Mouse (Mus musculus): ENCODE measurements around the gene C130032M10Rik. TPM values are rescaled to one million over a fixed set of nuclear protein-coding genes. Genes with fewer than 3 reads are reported as not detected.

The C130032M10Rik gene
- not detected for polyA plus RNA-seq (2017; shearing (Covaris generic))

DNA sequence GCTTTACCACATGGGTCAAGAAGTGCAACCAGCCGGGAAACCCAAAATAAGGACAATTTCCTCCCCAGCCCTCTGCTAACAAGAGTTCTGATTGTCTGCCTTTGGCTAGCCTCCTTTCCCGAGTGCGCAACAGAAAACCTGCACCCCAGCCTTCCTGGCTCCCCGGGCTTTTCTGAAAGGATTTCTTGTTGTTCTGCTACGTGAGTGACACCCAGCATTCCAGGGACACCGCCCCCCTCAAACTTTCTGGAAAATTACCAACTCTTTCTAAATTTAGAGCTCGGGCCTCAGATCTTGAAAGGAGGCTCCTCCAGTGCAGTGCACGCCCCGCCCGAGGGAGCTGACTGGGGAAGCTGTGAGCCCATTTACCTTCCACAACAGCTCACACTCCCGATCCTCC lies at the start of gene C130032M10Rik:
Gene C130032M10Rik, plus strand, starts transcription at position 334 of the 400 bp plus-strand sequence.

GRCm38 (mm10) chr9:114504816-114505215 lies 10.7 kb upstream of the C130032M10Rik start, which contains the start of gene Ccr4:
Gene Ccr4 (minus strand): TSS chr9:114504916.

GRCm38 (mm10) chr9:114563761-114564606 lies 48.5 kb downstream of the C130032M10Rik start, which contains the start of gene Trim71:
Gene Trim71 (minus strand): TSS chr9:114564369.

Other genes with a start within 250 kb of the C130032M10Rik start
- gene Bcl2a1c, start 185.6 kb upstream of the C130032M10Rik start, polyA plus RNA-seq (2017; shearing (Covaris generic)): 2.1 TPM
- 22.4 TPM for gene Crtap, start 125.0 kb upstream of the C130032M10Rik start, polyA plus RNA-seq (2017; shearing (Covaris generic))
- 44.5 TPM for gene Glb1, start 114.6 kb upstream of the C130032M10Rik start, polyA plus RNA-seq (2017; shearing (Covaris generic))
- gene Tmppe, start 114.6 kb upstream of the C130032M10Rik start, polyA plus RNA-seq (2017; shearing (Covaris generic)): 18.5 TPM
- gene Ccr4, start 10.8 kb upstream of the C130032M10Rik start, polyA plus RNA-seq (2017; shearing (Covaris generic)): 26.5 TPM
- gene Trim71, start 48.7 kb downstream of the C130032M10Rik start, polyA plus RNA-seq (2017; shearing (Covaris generic)): 0.02 TPM
- 54.5 TPM for gene Cnot10, start 124.5 kb downstream of the C130032M10Rik start, polyA plus RNA-seq (2017; shearing (Covaris generic))
- gene Dync1li1, start 173.1 kb downstream of the C130032M10Rik start, polyA plus RNA-seq (2017; shearing (Covaris generic)): 74.4 TPM
- 210 TPM for gene Cmtm6, start 215.4 kb downstream of the C130032M10Rik start, polyA plus RNA-seq (2017; shearing (Covaris generic))